Mouse (Mus musculus): ENCODE measurements around the gene Tfdp2.

DNA sequence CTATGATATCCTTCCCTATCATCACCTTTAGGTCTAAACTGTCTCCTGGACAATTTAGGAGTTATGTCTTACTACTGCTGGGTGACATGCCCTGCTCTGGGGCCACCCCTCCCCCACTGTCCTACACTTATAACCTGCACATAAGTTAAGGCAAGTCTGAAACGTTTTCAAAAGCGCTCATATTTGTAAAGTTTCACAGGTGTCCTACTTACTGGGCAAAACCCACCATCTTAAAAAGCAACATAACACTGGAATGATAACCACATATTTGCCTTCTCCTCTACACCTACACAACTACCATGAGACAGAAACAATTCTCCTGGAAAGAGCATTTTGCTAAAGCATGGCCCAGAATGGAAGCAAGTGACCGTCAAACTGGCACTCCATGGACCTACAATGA, 164.0 kb downstream of the Tfdp2 start:
- no peak for TF ChIP-seq POLR2A (IDR thresholded peaks at IDR 0.05; ENCODE audit: extremely low read depth, insufficient read depth, low read length)
- no peak for TF ChIP-seq CTCF (IDR thresholded peaks at IDR 0.05; ENCODE audit: low read depth, low read length)
